Mouse (Mus musculus) cortical plate, adult 2 months (tissue): ENCODE data around the gene Tmed3. TPM values are rescaled to one million over a fixed set of nuclear protein-coding genes. Genes with fewer than 3 reads are reported as not detected.

Experiments
- H3K27ac ChIP-seq: fragments of 200-500 bp; 2 replicates; pipeline ENCODE4 v1.5.1; 2012; ENCODE audit warnings: low read length, control low read depth, inconsistent platforms; ENCODE audit not compliant: insufficient read depth
- H3K4me1 ChIP-seq: fragments of 200-500 bp; 2 replicates; pipeline ENCODE4 v1.6.1; 2011; ENCODE audit warnings: low read length; ENCODE audit not compliant: control insufficient read depth, insufficient read depth
- H3K4me3 ChIP-seq: fragments of 200-500 bp; 2 replicates; pipeline ENCODE4 v1.5.1; 2011; ENCODE audit warnings: mild to moderate bottlenecking, low read length, control low read depth; ENCODE audit not compliant: insufficient read depth
- CTCF ChIP-seq: fragments of 200-500 bp; IDR thresholded peaks from 2 replicates; pipeline ENCODE4 v1.5.1; 2011; ENCODE audit warnings: mild to moderate bottlenecking, control low read depth, low read length; ENCODE audit not compliant: insufficient read depth; ENCODE audit errors: extremely low read depth
- POLR2A ChIP-seq: fragments of 200-500 bp; IDR thresholded peaks from 2 replicates; pipeline ENCODE4 v1.6.1; 2011; ENCODE audit warnings: mild to moderate bottlenecking, low read length, control low read depth; ENCODE audit not compliant: insufficient read depth; ENCODE audit errors: extremely low read depth
- polyA plus RNA-seq: library from polyadenylated mRNA; depleted of rRNA; stranded (reverse); fragments of >200 nt; gene quantifications from 2 replicates; pipeline ENCODE4 v1.2.3, GENCODE M21; 2012; rRNA removed

Tmed3 gene
- 47.0 and 50.8 TPM in 2 replicates for polyA plus RNA-seq

DNA sequence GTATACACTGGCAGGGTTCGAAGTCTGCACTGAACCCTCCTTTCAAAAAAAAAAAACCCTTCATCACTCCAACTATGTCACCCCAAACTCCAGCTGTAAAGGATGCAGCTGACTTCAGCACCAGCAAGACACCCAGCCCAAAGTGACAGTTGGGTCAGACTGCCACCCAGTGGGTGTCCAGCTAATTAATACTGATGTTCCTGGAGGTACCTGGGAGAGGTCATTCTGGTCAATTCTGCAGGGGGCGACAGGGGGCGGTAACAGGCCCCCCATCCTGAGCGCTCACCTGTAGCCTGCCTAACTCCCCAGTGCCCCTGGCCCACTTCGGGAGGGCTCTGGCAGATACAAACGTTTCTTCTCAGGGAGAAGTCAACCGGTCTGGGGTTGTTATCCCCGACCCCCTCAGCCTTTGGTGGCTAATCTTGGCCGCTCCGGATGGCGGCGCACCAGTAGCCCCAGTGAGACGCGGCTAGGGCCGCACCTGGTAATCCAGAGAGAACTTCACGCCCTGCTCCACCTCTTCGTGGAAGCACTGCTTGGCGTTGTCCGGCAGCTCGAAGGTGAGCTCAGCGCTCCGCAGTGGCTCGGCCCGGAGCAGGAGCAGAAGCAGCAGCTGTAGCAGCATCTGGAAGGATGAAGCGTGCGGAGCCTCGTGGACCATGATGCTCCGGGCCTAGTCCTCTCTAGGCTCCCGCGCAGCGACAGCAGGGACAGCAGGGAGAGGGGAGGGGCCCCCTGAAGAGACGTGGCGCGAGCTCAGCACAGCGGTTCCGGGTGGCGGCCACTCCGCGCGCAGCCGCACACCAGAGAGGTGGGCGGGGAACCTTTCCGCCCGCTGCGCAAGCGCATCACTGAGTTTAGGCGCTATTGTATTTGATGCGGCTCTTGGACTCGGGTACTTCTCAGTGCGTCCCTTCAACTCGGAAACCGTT, at the start of gene Tmed3:
Gene Tmed3, minus strand, starts transcription at position 804 of the 932 bp plus-strand sequence.
- Histone ChIP-seq H3K4me1 (peaks cover 4% of the 10 kb centered on the region; the same call in 1 of the 2 replicates), H3K4me3 (peak within 1 kb of the TSS; percentile 78), H3K27ac (peak within 1 kb of the TSS; percentile 49; the same call in 1 of the 2 replicates)
- TF ChIP-seq CTCF: 0 out of 2 replicates have a peak, but pooled peaks have one; percentile 5
- peak; percentile 76 for TF ChIP-seq POLR2A

- TF ChIP-seq POLR2A (no peak), CTCF (no peak)
- Histone ChIP-seq H3K4me1 (peaks cover 2% of the 10 kb centered on the region; the same call in 1 of the 2 replicates), H3K4me3 (no peak overlapping the region), H3K27ac (no peak overlapping the region)
These were observed 35.2 kb upstream of the Tmed3 start for GRCm38 (mm10) chr9:89740041-89740440.

- no peak for TF ChIP-seq CTCF
- 0 out of 2 replicates have a peak, but pooled peaks have one; percentile 17 for TF ChIP-seq POLR2A
- Histone ChIP-seq H3K4me3 (peak within 1 kb of the TSS; percentile 52), H3K27ac (peak within 1 kb of the TSS; percentile 80), H3K4me1 (peaks cover 2% of the 10 kb centered on the region; the same call in 1 of the 2 replicates)
These were observed 33.4 kb upstream of the Tmed3 start, which contains the start of gene Ankrd34c for GRCm38 (mm10) chr9:89738295-89738694. Gene Ankrd34c (minus strand): TSS chr9:89738475.

- Histone ChIP-seq H3K27ac (peak overlapping the region; percentile 80), H3K4me3 (peak overlapping the region; percentile 52), H3K4me1 (peaks cover 2% of the 10 kb centered on the region; the same call in 1 of the 2 replicates)
- TF ChIP-seq POLR2A (no peak), CTCF (no peak)
These were observed 33.0 kb upstream of the Tmed3 start for GRCm38 (mm10) chr9:89737888-89738287.

GRCm38 (mm10) chr9:89736932-89737705, 32.3 kb upstream of the Tmed3 start:
- TF ChIP-seq CTCF: no peak
- no peak for TF ChIP-seq POLR2A
- H3K4me1 ChIP-seq: peaks cover 2% of the 10 kb centered on the region; the same call in 1 of the 2 replicates
- peak overlapping the region; percentile 52 for H3K4me3 ChIP-seq
- H3K27ac ChIP-seq: no peak overlapping the region

- no peak overlapping the region for H3K27ac ChIP-seq
- peaks cover 4% of the 10 kb centered on the region; the same call in 1 of the 2 replicates for H3K4me1 ChIP-seq
- no peak overlapping the region for H3K4me3 ChIP-seq
- TF ChIP-seq POLR2A (no peak), CTCF (peak; percentile 25; the same call in 1 of the 2 replicates)
These were observed 2.0 kb upstream of the Tmed3 start for GRCm38 (mm10) chr9:89706906-89707305.

- Histone ChIP-seq H3K4me1 (peaks cover 4% of the 10 kb centered on the region; the same call in 1 of the 2 replicates), H3K27ac (no peak overlapping the region)
- no peak for TF ChIP-seq POLR2A
- no peak for TF ChIP-seq CTCF
These were observed 297 bp upstream of the Tmed3 start for GRCm38 (mm10) chr9:89705197-89705533.

GRCm38 (mm10) chr9:89700910-89701457, 3.9 kb downstream of the Tmed3 start:
- peaks cover 4% of the 10 kb centered on the region; the same call in 1 of the 2 replicates for H3K4me1 ChIP-seq
- no peak for TF ChIP-seq POLR2A
- no peak for TF ChIP-seq CTCF
- H3K4me3 ChIP-seq: no peak overlapping the region
- no peak overlapping the region for H3K27ac ChIP-seq

More at GRCm38 (mm10) chr9:89705197-89705533, 297 bp upstream of the Tmed3 start:
- H3K4me3 ChIP-seq: peak overlapping the region; percentile 78

DNA sequence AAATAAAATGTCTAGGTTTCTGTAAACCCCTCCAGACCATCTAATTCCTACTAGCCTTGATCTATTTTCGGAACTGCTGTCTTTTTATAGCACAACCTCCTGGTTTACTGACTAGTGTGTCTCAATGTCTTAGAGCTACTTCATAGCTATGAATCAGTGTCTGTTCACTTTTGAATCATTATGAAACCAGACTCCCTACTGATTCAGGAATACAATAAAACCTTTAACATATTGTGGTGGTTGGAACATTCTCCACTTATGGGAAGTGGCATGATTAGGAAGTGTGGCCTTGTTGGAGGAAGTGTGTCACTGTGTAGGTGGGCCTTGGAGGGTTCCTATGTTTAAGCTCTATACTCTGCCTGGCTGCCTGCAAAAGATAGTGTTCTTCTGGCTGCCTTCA, 9.7 kb downstream of the Tmed3 start:
- Histone ChIP-seq H3K27ac (no peak overlapping the region), H3K4me3 (no peak overlapping the region), H3K4me1 (no peaks in the 10 kb centered on the region)
- no peak for TF ChIP-seq CTCF
- no peak for TF ChIP-seq POLR2A
